Mouse (Mus musculus): Measurements from ENCODE around the gene Uaca.
"Not testable (repeated sequence)": the region's sequence is repeated elsewhere in the genome, so short reads cannot be mapped to it uniquely, and the experiment has no call there.

Uaca gene

GRCm38 (mm10) chr9:60794841-60795351 lies 554 bp downstream of the Uaca start:
- no peak for DNase-seq (ENCODE audit: low spot score)

DNA sequence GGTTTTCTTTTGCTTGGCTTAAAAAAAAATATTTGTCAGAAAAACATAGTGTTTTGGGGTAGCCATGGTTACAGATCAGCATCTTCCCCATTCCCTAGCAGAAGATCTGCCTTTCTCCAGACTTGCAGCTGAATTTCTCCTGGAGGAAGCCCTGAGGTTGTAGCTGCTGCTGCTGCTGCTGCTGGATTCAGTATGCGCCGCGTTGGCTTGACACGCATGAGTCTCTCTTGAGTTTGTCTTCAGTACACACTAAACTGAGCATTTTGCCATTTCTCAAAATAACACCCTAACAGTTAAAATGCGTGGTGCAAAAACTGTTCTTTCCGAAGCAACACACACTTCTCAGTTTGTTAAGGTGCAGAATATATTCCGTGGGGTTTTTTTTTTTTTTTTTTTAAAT lies 1.7 kb downstream of the Uaca start:
- no peak for DNase-seq (ENCODE audit: low spot score)

GRCm38 (mm10) chr9:60797126-60797525 lies 2.8 kb downstream of the Uaca start:
- no peak for DNase-seq (ENCODE audit: low spot score)

- DNase-seq (ENCODE audit: low spot score): no peak
These were observed 4.7 kb downstream of the Uaca start for GRCm38 (mm10) chr9:60799061-60799460.

- no peak for DNase-seq (ENCODE audit: low spot score)
These were observed 6.5 kb downstream of the Uaca start for GRCm38 (mm10) chr9:60800663-60801382.

DNA sequence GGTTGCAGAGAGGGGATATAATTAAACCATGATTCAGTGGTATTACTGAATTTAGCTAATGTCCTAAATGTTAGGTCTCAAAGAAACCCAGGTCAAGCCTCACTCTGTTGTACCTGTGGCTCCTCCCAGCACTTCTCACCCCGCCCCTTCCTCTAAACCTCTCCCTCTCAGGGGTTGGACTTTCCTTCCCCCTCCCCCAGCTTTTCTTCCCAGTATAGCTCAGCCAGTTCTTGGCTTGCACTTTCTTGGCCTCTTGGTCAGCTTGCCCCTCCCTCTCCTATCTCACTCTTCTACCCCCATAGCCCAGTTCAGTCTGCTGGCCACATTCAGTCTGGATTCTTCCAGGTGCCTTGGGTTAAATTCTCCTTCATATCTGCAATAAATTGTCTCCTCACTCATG lies 7.4 kb downstream of the Uaca start:
- DNase-seq (ENCODE audit: low spot score): no peak

GRCm38 (mm10) chr9:60802341-60802740 lies 8.0 kb downstream of the Uaca start:
- no peak for DNase-seq (ENCODE audit: low spot score)

DNA sequence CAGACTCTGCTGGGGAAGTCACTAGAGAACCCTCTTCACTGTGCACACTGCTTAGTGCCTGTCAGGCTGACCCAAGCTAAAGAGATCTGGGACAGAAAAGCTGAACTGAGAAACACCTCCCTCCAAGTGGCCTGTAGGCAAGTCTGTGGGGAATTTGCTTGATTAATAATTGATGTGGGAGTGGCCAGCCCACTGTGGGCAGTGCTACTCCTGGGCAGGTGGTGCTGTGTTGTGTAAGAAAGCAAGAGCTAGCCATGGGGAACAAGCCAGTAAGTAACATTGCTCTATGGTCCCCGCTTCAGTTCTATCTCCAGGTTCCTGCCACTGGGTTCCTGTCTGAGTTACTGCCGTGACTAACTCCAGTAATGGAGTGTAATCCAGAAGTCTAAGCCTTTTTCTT lies 11.7 kb downstream of the Uaca start:
- no peak for DNase-seq (ENCODE audit: low spot score)

GRCm38 (mm10) chr9:60807996-60808395 lies 13.7 kb downstream of the Uaca start:
- no peak for DNase-seq (ENCODE audit: low spot score)

DNA sequence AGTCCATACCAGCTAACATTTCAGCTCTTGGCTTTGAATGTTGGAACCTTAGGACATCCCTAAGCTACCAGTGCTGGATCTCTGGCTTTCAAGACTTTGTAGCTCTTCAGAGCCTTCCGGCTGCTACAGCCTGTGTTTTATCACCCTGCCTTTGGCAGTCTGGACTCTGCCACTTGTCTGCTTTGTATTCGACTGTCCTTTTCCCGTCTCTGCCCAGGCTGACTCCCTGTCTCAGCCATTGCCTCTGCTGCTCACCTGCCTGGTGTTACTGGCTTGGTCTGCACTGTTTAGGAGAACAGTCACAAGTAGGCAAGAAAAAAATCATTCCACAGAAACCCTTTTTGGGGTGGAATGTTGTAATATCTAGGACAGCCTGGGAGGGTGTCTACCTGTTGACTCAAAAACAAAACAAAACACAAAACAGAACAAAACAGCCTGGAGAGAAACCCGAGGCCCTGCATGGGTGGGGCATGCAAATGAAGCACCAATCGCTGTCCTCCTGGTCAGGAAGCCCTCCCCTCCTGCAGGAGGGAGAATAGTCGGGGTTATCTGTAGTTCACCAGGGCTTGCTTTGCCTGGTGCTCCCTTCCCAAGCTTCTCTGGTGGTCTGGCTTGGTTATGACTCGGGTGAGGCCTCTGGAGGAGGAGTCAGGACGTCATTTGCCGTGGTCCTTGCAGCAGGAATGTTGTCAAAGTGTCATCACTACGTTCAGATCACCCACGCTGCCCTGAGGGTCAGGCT lies 19.0 kb downstream of the Uaca start:
- no peak for DNase-seq (ENCODE audit: low spot score)

DNA sequence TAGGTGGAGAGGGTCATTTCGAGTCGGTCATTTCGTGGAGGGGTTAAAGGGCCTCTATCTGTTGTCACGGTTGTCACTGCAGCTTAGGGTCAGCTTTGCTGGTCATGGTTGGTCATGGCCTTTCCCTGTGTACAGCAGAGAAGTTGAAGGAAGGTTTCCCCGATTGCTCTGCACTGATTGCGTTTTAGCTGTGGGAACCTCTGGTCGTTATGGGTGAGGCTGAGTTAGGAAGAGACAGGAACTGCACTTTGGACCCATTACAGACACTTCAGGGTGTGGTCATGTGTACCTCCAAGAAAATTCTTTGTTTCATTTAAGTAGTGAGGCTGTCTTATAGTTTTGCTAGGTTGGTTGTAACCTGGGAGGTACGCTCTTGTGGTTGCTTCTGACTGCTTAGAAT lies 21.2 kb downstream of the Uaca start:
- no peak for DNase-seq (ENCODE audit: low spot score)

DNA sequence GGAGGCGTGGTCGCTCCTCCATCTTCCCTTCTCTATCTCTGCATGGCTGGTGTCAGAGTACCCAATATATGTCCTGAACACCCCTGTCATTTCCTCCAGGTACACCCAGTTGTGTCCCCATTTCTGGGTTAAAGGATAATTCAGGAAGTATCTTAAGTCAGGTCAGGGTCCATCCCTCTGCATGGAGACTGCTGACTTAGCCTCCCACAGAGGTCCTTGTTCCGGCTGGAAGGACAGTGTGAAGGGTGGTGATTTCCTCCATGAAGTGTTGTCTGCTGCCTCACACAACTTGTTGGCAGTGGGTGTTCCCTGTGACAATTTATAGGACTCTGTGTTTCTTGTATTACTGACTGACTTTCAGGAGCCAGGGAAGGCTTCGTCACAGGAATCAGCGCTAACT lies 23.2 kb downstream of the Uaca start:
- DNase-seq (ENCODE audit: low spot score): no peak

GRCm38 (mm10) chr9:60818582-60818981 lies 24.2 kb downstream of the Uaca start:
- DNase-seq (ENCODE audit: low spot score): not testable (repeated sequence)

DNA sequence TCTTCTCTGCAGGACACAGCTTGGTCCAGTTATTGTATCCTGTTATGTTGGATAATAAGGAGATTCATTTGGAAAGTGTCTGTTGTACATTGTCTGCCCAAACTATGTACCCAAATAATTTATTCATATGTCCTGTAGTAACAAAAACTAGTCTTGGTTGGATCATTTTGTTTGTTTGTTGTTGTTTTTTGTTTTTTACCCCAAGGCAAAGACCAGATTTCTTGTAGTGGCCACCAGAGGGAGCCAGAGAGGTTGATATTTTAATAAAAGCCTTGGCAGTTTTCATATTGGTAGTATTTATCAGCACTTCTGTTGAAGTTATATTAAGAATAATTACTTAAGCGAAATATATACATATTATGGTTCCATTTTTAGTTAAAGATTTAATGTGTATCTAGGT lies 25.0 kb downstream of the Uaca start:
- DNase-seq (ENCODE audit: low spot score): no peak

GRCm38 (mm10) chr9:60821501-60821900 lies 27.2 kb downstream of the Uaca start:
- DNase-seq (ENCODE audit: low spot score): no peak

DNA sequence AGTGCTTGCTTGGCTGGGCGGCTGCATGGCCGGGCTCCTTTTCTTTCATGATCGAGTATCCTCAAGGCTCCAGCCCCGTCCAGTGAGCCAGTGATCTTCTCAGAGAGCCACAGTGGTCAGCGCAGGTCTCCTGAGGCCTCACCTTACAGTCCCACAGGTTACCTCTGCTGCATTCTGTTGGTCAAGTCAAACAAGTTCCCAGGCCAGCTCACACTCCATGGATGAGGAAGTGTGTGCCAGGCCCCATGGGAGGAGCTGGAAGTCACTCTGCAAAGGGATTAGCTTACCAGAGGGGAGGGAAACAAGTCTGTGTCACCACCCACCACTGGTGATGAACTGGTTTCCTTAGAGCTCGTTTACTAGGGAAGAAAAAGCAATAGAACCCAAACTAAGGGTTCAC lies 28.3 kb downstream of the Uaca start:
- no peak for DNase-seq (ENCODE audit: low spot score)

- DNase-seq (ENCODE audit: low spot score): no peak
These were observed 31.2 kb downstream of the Uaca start for GRCm38 (mm10) chr9:60825506-60825905.

DNA sequence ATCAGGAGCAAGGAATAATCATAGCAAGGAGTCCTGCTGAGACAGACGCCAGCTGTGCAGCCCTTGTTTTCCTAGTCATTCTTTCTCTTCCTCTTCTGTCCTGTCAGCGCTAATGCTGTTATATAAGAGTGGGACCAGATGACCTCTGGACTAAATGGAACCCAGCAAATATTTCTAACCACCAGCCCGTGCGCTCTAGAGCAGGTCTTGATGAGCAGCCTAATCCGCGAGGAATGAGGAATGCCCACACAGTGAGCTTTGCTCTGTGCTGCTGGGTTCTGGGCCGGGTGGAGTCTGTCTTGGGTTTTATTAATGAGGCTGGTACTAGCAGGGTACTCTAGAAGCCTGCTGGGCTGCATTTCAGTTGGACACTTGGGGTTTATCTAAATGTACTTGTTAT lies 32.4 kb downstream of the Uaca start:
- DNase-seq (ENCODE audit: low spot score): no peak

GRCm38 (mm10) chr9:60828196-60828595 lies 33.9 kb downstream of the Uaca start:
- no peak for DNase-seq (ENCODE audit: low spot score)

GRCm38 (mm10) chr9:60829610-60830009 lies 35.3 kb downstream of the Uaca start:
- no peak for DNase-seq (ENCODE audit: low spot score)

GRCm38 (mm10) chr9:60830079-60830478 lies 35.7 kb downstream of the Uaca start:
- no peak for DNase-seq (ENCODE audit: low spot score)

DNA sequence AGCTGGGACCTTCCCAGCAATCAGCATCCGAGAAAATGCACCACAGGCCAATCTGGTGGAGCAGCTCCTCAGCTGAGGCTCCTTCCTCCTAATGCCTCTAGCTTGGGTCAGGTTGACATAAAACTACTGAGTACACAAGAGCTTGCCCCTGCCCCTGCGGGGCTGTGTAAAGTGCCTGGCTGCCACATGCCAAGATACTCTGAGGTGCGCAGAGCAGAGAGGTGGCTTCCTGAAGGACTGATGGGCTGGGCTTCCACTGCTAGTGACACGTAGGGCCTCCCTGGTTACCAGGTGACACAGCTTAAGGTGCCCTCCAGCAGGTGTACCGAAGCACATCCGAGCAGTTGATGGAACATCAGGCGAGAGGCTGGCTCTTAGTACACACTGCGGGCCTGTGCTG lies 37.9 kb downstream of the Uaca start:
- DNase-seq (ENCODE audit: low spot score): no peak

- DNase-seq (ENCODE audit: low spot score): no peak
These were observed 41.8 kb downstream of the Uaca start for GRCm38 (mm10) chr9:60836151-60836550.

DNA sequence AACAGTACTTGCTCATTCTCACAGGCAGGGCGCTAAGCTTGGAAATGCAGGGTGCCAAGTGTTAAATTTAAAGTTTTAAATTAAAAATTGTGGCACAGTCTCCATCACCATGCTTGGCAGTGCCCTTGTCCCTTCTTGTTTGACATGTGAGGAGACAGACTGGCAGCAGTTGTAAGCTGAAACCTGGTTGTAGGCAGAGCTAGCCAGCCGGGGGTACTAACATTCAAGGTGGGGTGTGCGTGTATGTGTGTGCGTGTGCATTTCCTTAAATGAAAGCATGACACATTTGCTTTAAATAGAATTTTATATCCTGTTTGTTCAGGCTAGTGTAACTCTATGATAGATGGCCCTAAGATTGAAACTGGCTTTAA lies 42.7 kb downstream of the Uaca start:
- DNase-seq (ENCODE audit: low spot score): no peak
